Comparison of ENCODE assay signal across 8 mouse cellular contexts in genomic region chr7:19271238-19272172, GRCm38 (mm10). TPM values are rescaled to one million over a fixed set of nuclear protein-coding genes. Genes with fewer than 3 reads are reported as not detected.
DNase-seq lines count a peak whose midpoint lies in the region; ATAC-seq lines count a peak whose summit lies in the region.

Vasp (minus strand) TSS chr7:19271817.

- peak within 1 kb of the TSS; percentile 99 for H3K4me3 ChIP-seq in intestine, embryonic 15.5 days (replicated peaks)

- no peaks in the 10 kb centered on the region for H3K9me3 ChIP-seq in intestine, embryonic 15.5 days

- peak; percentile 72 for ATAC-seq in intestine, embryonic 15.5 days

- peak within 1 kb of the TSS; percentile 96 for H3K9ac ChIP-seq in intestine, embryonic 15.5 days

- DNase-seq in adrenal gland, adult 8-10 months, result peak; percentile 84
- peak; percentile 73 for DNase-seq in embryo, embryonic 11.5 days (ENCODE audit: low read depth, low spot score)
- DNase-seq in gastrocnemius, postnatal 36 days, result peak; percentile 76 to 77
- DNase-seq in left cerebral cortex, postnatal 25 days (ENCODE audit: low spot score in 2 of 2), result peak; percentile 86 to 91
- peak; percentile 83 for DNase-seq in mesoderm, embryonic 11.5 days (ENCODE audit: low read depth, low spot score)
- peak; percentile 75 to 85 for DNase-seq in right cerebral cortex, postnatal 36 days (ENCODE audit: low spot score in 2 of 2)
- peak; percentile 77 to 83 for DNase-seq in urinary bladder, postnatal 4 days (ENCODE audit: low spot score in 2 of 2)

- no peaks in the 10 kb centered on the region for H3K36me3 ChIP-seq in intestine, embryonic 15.5 days

- H3K27ac ChIP-seq in intestine, embryonic 15.5 days, result peak within 1 kb of the TSS; percentile 98

- H3K4me2 ChIP-seq in intestine, embryonic 15.5 days (replicated peaks), result peak within 1 kb of the TSS; percentile 93

- H3K4me1 ChIP-seq in intestine, embryonic 15.5 days (replicated peaks), result peaks cover 27% of the 10 kb centered on the region

- intact Hi-C loops in gastrocnemius, postnatal 36 days (cut with DNase I), result no loop called here
- intact Hi-C loops in left cerebral cortex, postnatal 25 days (cut with DNase I), result loop anchor here (1.0 kb wide), 1 partner anchor 43 kb away; the partner anchor contains the start of gene Opa3

- under 1% methylated on average over 62 of the region's 62 CpGs for WGBS in intestine, embryonic 15.5 days

- no peaks in the 10 kb centered on the region for H3K27me3 ChIP-seq in intestine, embryonic 15.5 days (replicated peaks)

RNA-seq across cellular contexts. Expression of gene Vasp, which starts in this region (rescaled TPM):
- 10 to 100 TPM; 44.8 to 70.6 (median 59.1) TPM for total RNA-seq in adrenal gland, adult 8-10 months (2022)
- total RNA-seq in gastrocnemius, postnatal 36 days (2021), result 10 to 100 TPM; 15.9 to 20.6 TPM
- polyA plus RNA-seq in intestine, embryonic 15.5 days (2015; fragmentation: Nextera tagmentation; extraction: Ambion mirVana), result 109 and 114 TPM in 2 replicates
- 10 to 100 TPM; 13.1 to 14.3 TPM for total RNA-seq in left cerebral cortex, postnatal 25 days (2021)

Comparison
In these comparisons a context has a peak if more than half of its experiments do, and no peak if none do; other contexts are left out.
1. Peak in every context shown above with its lines: DNase-seq, ATAC-seq, H3K4me3 ChIP-seq and H3K27ac ChIP-seq.